Mouse (Mus musculus) intestine, embryonic 15.5 days (tissue): ENCODE data around the gene Barx1. TPM values are rescaled to one million over a fixed set of nuclear protein-coding genes. Genes with fewer than 3 reads are reported as not detected.

Experiments used
- ATAC-seq: fragments of 200-750 bp; cut with Nextera tagmentation; 2 replicates; pipeline ENCODE4 v1.8.0; 2017; ENCODE audit warnings: moderate TSS enrichment, moderate library complexity
- H3K27ac ChIP-seq: fragments of 300-500 bp; sonication (generic); 2 replicates; pipeline ENCODE4 v1.5.1; 2015; ENCODE audit warnings: mild to moderate bottlenecking, inconsistent platforms
- H3K27me3 ChIP-seq: fragments of 300-500 bp; sonication (generic); replicated peaks from 2 replicates; pipeline ENCODE4 v1.6.1; 2015; ENCODE audit warnings: inconsistent platforms
- H3K36me3 ChIP-seq: fragments of 300-500 bp; sonication (generic); 2 replicates; pipeline ENCODE4 v1.6.1; 2015; ENCODE audit warnings: inconsistent platforms
- H3K4me1 ChIP-seq: fragments of 300-500 bp; sonication (generic); replicated peaks from 2 replicates; pipeline ENCODE4 v1.6.1; 2015; ENCODE audit warnings: inconsistent platforms
- H3K4me2 ChIP-seq: fragments of 300-500 bp; sonication (generic); replicated peaks from 2 replicates; pipeline ENCODE4 v1.6.1; 2015; ENCODE audit warnings: mild to moderate bottlenecking, inconsistent platforms
- H3K4me3 ChIP-seq: fragments of 300-500 bp; sonication (generic); replicated peaks from 2 replicates; pipeline ENCODE4 v1.5.1; 2015; ENCODE audit warnings: inconsistent platforms
- H3K9ac ChIP-seq: fragments of 300-500 bp; sonication (generic); 2 replicates; pipeline ENCODE4 v1.6.1; 2015; ENCODE audit warnings: inconsistent platforms
- H3K9me3 ChIP-seq: fragments of 300-500 bp; sonication (generic); 2 replicates; pipeline ENCODE4 v1.6.1; 2016; ENCODE audit warnings: inconsistent platforms
- WGBS: fragments of 180-500 bp; shearing (Covaris S2); methylation state at CpG from one replicate; pipeline ENCODE4 v1.1.7; 2015; 5-methylcytosine and 5-hydroxymethylcytosine counted together
- polyA plus RNA-seq: library from polyadenylated mRNA; unstranded; fragments of >200 nt; fragmentation: Nextera tagmentation; extraction: Ambion mirVana; gene quantifications from 2 replicates; pipeline ENCODE4 v1.2.1, GENCODE M21; 2015

The Barx1 gene
- polyA plus RNA-seq, 1 experiment from 2014 or later: 1.4 TPM

DNA sequence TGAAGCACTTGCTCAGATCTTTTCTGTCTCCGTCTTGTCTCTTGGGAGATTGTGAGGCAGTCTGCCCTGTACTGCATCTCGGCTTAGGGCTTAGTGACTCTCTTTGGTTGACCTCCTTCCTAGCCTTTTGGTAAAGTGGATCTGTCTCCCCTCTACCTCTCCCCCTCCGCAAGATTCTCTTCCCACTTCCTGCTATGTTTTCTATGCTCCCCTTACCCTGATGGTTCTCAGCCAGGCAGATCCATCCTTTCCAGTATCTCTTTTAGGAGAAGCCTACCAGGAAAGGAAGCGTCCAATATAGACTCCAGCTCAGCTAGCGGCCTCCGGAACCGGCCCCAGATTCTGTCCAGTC, 1.2 kb downstream of the Barx1 start:
- ATAC-seq: no peak
- Histone ChIP-seq H3K27me3 (peaks cover 100% of the 10 kb centered on the region), H3K4me2 (no peak overlapping the region), H3K9me3 (no peaks in the 10 kb centered on the region), H3K9ac (no peak overlapping the region), H3K27ac (no peak overlapping the region), H3K4me1 (peaks cover 39% of the 10 kb centered on the region), H3K36me3 (no peaks in the 10 kb centered on the region), H3K4me3 (no peak overlapping the region)
- 22% methylated on average over 7 of the region's 7 CpGs for WGBS

DNA sequence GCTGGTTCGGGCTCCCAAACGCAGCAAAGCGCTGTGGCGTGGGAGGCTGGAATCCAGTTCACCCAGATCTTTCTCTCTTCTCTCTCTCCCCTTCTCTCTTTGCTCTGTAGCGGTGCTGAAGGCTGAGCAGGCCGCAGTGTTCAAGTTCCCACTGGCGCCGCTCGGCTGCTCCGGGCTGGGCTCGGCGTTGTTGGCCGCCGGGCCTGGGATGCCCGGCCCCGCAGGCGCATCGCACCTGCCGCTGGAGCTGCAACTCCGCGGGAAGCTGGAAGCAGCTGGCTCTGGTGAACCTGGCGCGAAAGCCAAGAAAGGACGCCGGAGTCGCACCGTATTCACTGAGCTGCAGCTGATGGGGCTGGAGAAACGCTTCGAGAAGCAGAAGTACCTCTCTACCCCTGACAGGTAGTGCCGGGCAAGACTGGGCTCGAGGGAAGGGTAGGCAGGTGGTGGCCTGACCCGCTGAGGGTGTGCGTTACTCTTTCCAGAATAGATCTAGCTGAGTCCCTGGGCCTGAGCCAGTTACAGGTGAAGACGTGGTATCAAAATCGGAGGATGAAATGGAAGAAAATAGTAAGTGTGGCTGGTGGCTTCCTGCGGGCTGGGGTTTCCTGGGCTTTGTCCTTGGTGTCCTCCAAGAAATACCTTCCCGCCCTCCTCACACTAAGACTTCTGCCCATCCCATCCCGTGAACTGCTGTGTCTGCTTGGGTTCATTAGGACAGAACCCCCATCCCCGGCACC, 2.3 kb downstream of the Barx1 start:
- Histone ChIP-seq H3K4me2 (no peak overlapping the region), H3K27me3 (peaks cover 98% of the 10 kb centered on the region), H3K4me1 (peaks cover 33% of the 10 kb centered on the region), H3K27ac (no peak overlapping the region), H3K9me3 (no peaks in the 10 kb centered on the region), H3K9ac (no peak overlapping the region), H3K36me3 (no peaks in the 10 kb centered on the region), H3K4me3 (no peak overlapping the region)
- ATAC-seq: no peak
- WGBS: 3% methylated on average over 39 of the region's 39 CpGs

DNA sequence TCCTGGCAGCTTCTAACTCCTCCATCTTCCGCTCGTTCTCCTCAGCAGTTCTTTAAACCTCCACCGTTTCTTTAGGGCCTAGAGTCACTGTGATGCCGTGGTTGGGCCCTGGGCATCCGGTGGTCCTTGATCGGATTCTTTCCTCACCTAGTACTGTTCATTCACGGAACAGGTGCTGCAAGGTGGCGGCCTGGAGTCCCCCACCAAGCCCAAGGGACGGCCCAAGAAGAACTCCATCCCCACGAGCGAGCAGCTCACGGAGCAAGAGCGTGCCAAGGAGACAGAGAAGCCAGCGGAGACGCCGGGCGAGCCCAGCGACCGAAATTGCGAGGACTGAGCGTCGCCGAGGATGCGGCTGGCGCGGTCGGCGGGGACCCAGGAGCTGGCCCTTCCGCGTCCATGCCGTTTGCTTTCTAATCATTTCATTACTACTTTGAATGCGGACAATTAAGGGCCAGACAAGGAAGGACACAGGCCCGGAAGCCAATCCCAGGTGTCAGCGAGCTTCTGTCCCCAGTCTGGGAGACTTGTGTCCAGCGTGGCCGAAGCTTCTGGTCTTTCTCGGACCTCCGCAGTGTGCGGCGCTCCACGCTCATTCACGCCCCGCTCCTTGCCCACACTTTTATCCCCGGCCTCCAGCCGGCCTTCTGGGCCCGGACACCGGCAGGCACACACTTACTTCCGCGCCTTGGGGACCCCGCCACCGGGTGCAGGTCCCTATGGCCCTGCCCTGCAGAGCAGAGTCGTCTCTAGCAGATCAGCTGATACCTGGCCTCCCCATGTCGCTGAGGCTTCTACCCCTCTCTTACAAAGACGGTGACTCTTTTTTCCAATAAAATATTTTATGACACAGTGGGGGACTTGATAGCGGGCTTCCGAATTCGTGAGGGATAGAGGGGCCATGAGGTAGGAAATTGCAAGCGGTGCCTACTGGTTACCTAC, 3.1 kb downstream of the Barx1 start:
- H3K27me3 ChIP-seq: peaks cover 95% of the 10 kb centered on the region

DNA sequence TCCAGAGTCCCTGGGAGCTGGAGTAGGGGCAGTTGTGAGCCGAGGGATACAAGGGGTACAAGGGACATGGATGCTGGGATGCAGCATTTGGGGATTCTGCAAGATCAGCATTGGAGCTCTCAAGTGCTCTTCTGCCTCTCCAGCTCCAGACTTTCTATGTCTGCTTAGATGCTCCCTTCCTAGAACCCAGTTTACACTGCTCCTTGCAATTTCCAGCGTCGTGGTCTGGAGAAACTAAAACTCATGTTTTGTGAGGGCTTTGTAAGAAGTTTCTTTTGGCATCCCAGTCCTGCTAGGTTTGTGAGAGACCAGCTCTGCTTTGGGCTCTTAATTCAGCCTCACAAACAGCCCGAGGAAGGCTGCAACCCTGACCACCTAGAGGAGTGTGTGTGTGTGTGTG, 4.7 kb downstream of the Barx1 start:
- WGBS: 9% methylated on average over 4 of the region's 4 CpGs
- peaks cover 91% of the 10 kb centered on the region for H3K27me3 ChIP-seq
- peaks cover 29% of the 10 kb centered on the region for H3K4me1 ChIP-seq
- no peak overlapping the region for H3K9ac ChIP-seq
- no peak overlapping the region for H3K4me2 ChIP-seq
- no peaks in the 10 kb centered on the region for H3K9me3 ChIP-seq
- no peak overlapping the region for H3K27ac ChIP-seq
- no peak overlapping the region for H3K4me3 ChIP-seq
- no peaks in the 10 kb centered on the region for H3K36me3 ChIP-seq
- no peak for ATAC-seq

More for the DNA sequence above, 3.1 kb downstream of the Barx1 start:
- Histone ChIP-seq H3K36me3 (no peaks in the 10 kb centered on the region), H3K27ac (no peak overlapping the region), H3K9me3 (no peaks in the 10 kb centered on the region), H3K4me1 (peaks cover 29% of the 10 kb centered on the region), H3K4me3 (peak overlapping the region; percentile 6; the same call in 1 of the 2 replicates), H3K9ac (no peak overlapping the region), H3K4me2 (no peak overlapping the region)
- ATAC-seq: no peak
- WGBS: 3% methylated on average over 58 of the region's 58 CpGs

DNA sequence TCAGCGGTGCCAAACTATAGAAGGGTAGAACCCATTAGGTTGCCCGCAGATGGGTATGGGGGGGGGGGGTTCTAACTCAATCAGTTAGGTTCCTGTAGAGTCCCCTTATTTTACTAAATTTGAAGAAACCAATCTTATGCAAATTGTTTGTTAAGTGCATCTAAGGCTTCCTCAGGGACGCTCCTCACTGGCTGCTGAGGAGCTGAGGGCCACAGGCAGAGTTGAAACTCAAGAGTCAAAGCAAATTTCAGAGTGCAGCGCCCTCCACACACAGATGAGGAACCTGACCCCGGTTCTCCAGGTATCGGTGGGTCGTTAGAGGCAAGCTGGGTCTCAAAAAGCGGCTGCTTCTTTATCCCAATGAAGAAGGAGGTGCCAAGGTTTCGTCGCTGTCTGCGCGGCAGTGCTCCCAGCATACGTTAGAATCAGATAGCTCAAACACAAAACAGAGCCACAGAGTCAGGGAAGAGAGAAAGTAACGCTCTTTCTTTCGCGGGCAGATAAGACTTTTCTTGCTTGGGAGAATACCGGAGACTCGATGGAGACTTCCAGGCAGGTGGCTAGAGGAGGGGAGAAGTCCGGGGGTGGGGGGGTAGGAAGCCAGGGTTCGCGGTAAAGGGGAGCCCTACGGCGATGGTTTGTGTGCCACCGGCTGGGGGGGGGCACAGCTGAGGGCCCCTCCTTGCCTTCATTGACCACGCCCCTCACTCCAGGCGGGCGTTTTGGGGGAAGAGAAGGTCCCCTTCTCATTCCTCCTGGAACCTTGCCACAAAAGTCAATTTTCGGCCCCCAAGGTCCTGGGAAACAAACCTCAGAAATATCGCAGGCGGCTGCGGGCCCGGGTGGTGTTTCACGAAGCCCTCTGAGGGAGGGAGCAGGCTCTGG, 5.5 kb downstream of the Barx1 start:
- Histone ChIP-seq H3K9ac (no peak overlapping the region), H3K4me2 (peak overlapping the region; percentile 50), H3K27me3 (peaks cover 91% of the 10 kb centered on the region), H3K27ac (no peak overlapping the region), H3K9me3 (no peaks in the 10 kb centered on the region), H3K4me1 (peaks cover 23% of the 10 kb centered on the region), H3K4me3 (peak overlapping the region; percentile 16; the same call in 1 of the 2 replicates), H3K36me3 (no peaks in the 10 kb centered on the region)
- ATAC-seq: no peak
- 2% methylated on average over 33 of the region's 33 CpGs for WGBS

DNA sequence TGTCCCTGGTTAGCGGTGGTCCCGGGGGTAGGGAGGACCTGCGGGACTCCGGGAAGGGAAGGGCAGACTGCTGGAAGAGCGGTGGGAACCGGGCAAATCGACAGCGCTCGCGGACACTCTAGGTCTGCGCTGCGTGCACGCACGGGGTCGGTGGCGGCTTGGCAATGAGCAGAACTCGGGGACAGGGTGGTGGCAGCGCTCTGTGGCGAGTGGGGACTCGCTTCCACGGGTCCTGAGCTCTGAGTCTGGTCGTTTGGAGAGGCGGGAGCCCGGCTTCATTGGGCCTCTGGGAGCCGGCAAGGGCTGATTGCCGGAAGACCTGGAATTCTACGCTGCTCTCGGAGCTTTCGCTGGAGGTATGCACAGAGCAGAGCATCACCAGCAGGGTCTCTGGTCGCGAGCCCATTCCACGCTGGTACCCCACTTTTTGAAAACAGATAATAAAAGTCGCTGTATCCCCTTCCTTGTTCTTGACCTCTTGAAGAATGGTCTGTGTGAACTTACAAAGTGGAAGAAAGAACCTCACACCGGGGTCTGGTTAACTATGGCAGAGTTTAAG, 6.3 kb downstream of the Barx1 start:
- WGBS: under 1% methylated on average over 34 of the region's 34 CpGs
- H3K4me3 ChIP-seq: peak overlapping the region; percentile 16
- H3K4me1 ChIP-seq: peaks cover 20% of the 10 kb centered on the region
- peaks cover 91% of the 10 kb centered on the region for H3K27me3 ChIP-seq
- no peak overlapping the region for H3K9ac ChIP-seq
- no peak for ATAC-seq
- no peaks in the 10 kb centered on the region for H3K9me3 ChIP-seq
- peak overlapping the region; percentile 50 for H3K4me2 ChIP-seq
- H3K27ac ChIP-seq: no peak overlapping the region
- no peaks in the 10 kb centered on the region for H3K36me3 ChIP-seq

DNA sequence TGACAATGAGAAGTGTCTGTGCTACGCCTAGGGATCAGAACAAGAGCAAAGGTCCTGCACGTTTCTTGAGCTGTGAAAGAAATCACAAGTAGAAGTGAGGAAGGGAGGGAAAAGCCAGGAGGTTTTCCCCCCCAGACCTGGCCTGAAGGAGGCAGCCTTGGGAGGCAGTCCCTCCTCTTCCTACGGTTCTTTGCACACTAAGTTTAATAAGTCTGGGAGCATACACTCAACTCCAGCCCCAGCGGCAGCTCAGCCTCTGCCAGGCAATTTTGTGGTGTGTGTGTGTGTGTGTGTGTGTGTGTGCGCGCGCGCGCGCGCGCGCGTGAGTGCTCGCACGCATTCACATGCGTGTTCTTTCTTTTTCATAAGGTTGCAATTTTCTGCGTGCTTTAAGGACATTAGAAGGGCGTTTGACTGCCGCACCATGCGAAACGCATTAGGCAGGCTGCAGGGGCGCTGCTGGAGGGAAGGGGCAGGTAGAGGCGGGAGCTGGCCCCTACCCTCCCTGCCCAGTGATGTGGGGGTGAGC, 9.6 kb downstream of the Barx1 start:
- ATAC-seq: no peak
- H3K4me2 ChIP-seq: peak overlapping the region; percentile 46

DNA sequence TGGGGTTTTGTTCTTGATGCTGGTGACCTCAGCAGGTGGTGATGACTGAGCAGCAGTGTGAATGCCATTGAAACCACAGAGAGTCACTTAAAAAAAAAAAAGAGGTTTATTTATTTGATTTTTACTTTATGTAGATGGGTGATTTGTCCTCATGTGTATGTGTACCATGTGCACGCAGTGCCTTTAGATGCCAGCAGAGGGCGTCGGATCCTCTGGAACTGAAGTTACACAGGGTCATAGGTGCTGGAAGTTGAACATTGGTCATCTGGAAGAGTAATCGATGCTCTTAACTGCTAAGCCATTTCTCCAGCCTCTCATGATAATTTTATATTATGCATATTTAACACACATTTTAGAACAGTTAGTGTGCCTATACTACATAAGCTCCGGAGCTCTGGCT, 11.8 kb downstream of the Barx1 start:
- Histone ChIP-seq H3K4me1 (0 out of 2 replicates have a peak, but pooled peaks cover 4% of the 10 kb centered on the region), H3K36me3 (no peaks in the 10 kb centered on the region), H3K9ac (no peak overlapping the region), H3K4me2 (no peak overlapping the region), H3K27ac (no peak overlapping the region), H3K4me3 (no peak overlapping the region), H3K9me3 (no peaks in the 10 kb centered on the region), H3K27me3 (peaks cover 72% of the 10 kb centered on the region)
- WGBS: 78% methylated on average over 5 of the region's 5 CpGs
- no peak for ATAC-seq

More for the DNA sequence above, 9.6 kb downstream of the Barx1 start:
- Histone ChIP-seq H3K9ac (no peak overlapping the region), H3K4me1 (peaks cover 12% of the 10 kb centered on the region), H3K36me3 (no peaks in the 10 kb centered on the region), H3K27ac (no peak overlapping the region), H3K9me3 (no peaks in the 10 kb centered on the region), H3K27me3 (peaks cover 77% of the 10 kb centered on the region), H3K4me3 (peak overlapping the region; percentile 11; the same call in 1 of the 2 replicates)
- under 1% methylated on average over 24 of the region's 24 CpGs for whole genome bisulfite sequencing

DNA sequence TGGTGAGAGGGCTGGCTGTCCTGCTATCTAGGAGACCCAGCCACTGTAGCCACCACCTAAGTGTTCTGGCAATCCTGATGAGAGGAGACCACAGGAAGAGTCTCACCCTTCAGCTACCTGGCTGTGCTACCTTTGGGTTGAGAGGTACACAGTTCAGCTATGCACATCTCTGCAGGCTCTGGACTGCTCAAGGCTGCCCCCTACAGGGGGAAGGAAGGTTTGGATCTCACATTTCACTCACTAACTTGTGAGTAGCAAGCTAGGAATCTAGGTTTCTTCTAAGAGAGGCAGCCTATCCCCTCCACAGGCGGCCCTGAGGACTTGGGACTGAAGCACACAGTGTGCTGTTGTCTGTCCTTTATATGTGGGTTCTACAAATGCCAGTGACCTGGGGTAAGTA, 16.6 kb downstream of the Barx1 start:
- WGBS: 24% methylated on average over 1 of the region's 1 CpGs
- Histone ChIP-seq H3K27ac (no peak overlapping the region), H3K4me1 (no peaks in the 10 kb centered on the region), H3K36me3 (no peaks in the 10 kb centered on the region), H3K9ac (no peak overlapping the region), H3K4me2 (no peak overlapping the region), H3K9me3 (no peaks in the 10 kb centered on the region), H3K27me3 (peaks cover 44% of the 10 kb centered on the region), H3K4me3 (no peak overlapping the region)
- no peak for ATAC-seq

DNA sequence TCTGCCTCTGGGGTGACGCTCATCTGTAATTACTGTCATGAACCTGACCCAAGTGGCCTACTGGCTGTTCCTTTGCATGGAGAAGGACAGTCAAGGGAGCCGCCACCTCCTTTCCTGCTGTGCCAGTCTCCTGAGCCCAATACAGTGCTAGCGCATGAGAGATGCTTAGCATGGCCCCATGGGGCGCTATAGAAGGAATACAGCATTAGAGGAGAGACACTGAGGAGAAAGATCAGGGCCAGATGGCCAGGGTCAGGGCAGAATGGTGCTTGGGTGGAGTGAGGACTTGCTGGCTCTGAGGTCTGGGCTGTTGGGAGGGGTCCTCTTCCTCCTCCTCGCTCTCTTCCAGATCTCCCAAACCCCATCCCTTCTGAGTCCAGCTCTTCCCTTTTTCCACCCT, 23.9 kb downstream of the Barx1 start:
- H3K4me1 ChIP-seq: no peaks in the 10 kb centered on the region
- no peak for ATAC-seq
- no peaks in the 10 kb centered on the region for H3K9me3 ChIP-seq
- no peak overlapping the region for H3K9ac ChIP-seq
- no peak overlapping the region for H3K27ac ChIP-seq
- 57% methylated on average over 5 of the region's 5 CpGs for WGBS
- no peak overlapping the region for H3K4me3 ChIP-seq
- no peak overlapping the region for H3K4me2 ChIP-seq
- H3K27me3 ChIP-seq: no peaks in the 10 kb centered on the region
- H3K36me3 ChIP-seq: no peaks in the 10 kb centered on the region

DNA sequence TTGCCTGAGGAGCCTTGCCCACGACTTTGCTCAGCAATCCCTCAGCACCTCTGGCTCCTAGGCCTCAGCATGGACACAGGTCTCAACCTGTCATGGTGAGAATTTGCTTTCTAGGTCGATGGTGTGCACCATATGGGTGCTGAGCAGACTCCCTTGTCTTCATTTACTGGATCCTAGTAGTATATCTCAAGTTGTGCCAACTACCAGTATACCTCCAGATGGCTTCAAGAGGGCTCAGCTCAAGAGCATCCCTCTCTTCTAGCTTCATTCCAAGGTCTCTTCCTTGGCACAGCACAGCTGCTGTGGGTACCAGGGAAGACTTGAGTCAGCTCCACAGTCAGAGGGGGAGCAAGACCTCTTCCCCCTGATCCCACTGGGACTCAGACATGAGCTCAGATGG, 29.2 kb downstream of the Barx1 start:
- H3K36me3 ChIP-seq: no peaks in the 10 kb centered on the region
- H3K9me3 ChIP-seq: no peaks in the 10 kb centered on the region
- peaks cover 12% of the 10 kb centered on the region; the same call in 1 of the 2 replicates for H3K27me3 ChIP-seq
- H3K4me2 ChIP-seq: no peak overlapping the region
- ATAC-seq: no peak
- H3K27ac ChIP-seq: no peak overlapping the region
- H3K4me3 ChIP-seq: no peak overlapping the region
- H3K4me1 ChIP-seq: peaks cover 16% of the 10 kb centered on the region; the same call in 1 of the 2 replicates
- no peak overlapping the region for H3K9ac ChIP-seq
- 39% methylated on average over 2 of the region's 2 CpGs for WGBS
